Mouse (Mus musculus) embryonic fibroblast, embryonic 13.5 days (primary cell): ENCODE data around the gene Carns1.

Experiments used
- CTCF ChIP-seq: IDR thresholded peaks from 2 replicates; pipeline ENCODE4 v1.5.1; 2011; ENCODE audit warnings: mild to moderate bottlenecking, control low read depth, low read length, moderate library complexity, borderline replicate concordance; ENCODE audit not compliant: insufficient read depth
- POLR2A ChIP-seq: IDR thresholded peaks from 2 replicates; pipeline ENCODE4 v1.6.1; 2011; ENCODE audit warnings: low read depth, mild to moderate bottlenecking, control low read depth, low read length, moderate library complexity

GRCm38 (mm10) chr19:4214771-4215450 is 39.6 kb upstream of the Carns1 start:
- TF ChIP-seq POLR2A, result peak; percentile 54; the same call in 1 of the 2 replicates
- no peak for TF ChIP-seq CTCF
